Comparison of ENCODE assay signal across 22 mouse cellular contexts in genomic region chr4:33767721-33768120, GRCm38 (mm10).
DNase-seq lines count a peak whose midpoint lies in the region; ATAC-seq lines count a peak whose summit lies in the region.
"Had no signal": no experiment of that assay in that cellular context is flagged by ENCODE, and none has a peak within 500 bp of the region (broad histone marks: within the 10 kb centered on the region; RNA-seq: fewer than 3 reads in every experiment).

No protein-coding gene starts in this region.

- peak; percentile 18 for DNase-seq in lung, postnatal 10 days
- DNase-seq in lung, postnatal 14 days: no peak
- DNase-seq in retina, embryonic 14.5 days (ENCODE audit: low spot score): peak; percentile 16
- DNase-seq in retina, postnatal 1 day: no peak
- DNase-seq in ovary, postnatal 10 days (ENCODE audit: low spot score): no peak
- DNase-seq: adrenal gland, postnatal 14 days; cerebellum, adult 9-10 months; gastrocnemius, postnatal 36 days; heart, postnatal 4 days; kidney, adult 18-20 months; left cerebral cortex, postnatal 4 days; lung, postnatal 4 days; thymus, postnatal 25 days had no signal

- no peak overlapping the region for H3K4me2 ChIP-seq in forebrain, embryonic 12.5 days
- H3K4me2 ChIP-seq in forebrain, embryonic 16.5 days (ENCODE audit: low read length): no peak overlapping the region
- H3K4me2 ChIP-seq: embryonic facial prominence, embryonic 12.5 days; limb, embryonic 15.5 days; stomach, embryonic 15.5 days had no signal

- H3K4me1 ChIP-seq in forebrain, embryonic 12.5 days: 0 out of 2 replicates have a peak, but pooled peaks cover 4% of the 10 kb centered on the region
- H3K4me1 ChIP-seq in forebrain, embryonic 16.5 days (replicated peaks; ENCODE audit: control insufficient read depth, insufficient read depth, low read length): no peaks in the 10 kb centered on the region
- H3K4me1 ChIP-seq: embryonic facial prominence, embryonic 12.5 days; heart, embryonic 10.5 days; limb, embryonic 15.5 days; stomach, embryonic 15.5 days had no signal

- H3K9ac ChIP-seq in forebrain, embryonic 12.5 days: no peak overlapping the region
- H3K9ac ChIP-seq in forebrain, embryonic 16.5 days (replicated peaks; ENCODE audit: low read depth, low read length): no peak overlapping the region
- H3K9ac ChIP-seq: embryonic facial prominence, embryonic 12.5 days; limb, embryonic 15.5 days; liver, embryonic 14.5 days; stomach, embryonic 15.5 days had no signal

- H3K27ac ChIP-seq in forebrain, embryonic 12.5 days: no peak overlapping the region
- no peak overlapping the region for H3K27ac ChIP-seq in forebrain, embryonic 16.5 days (ENCODE audit: low read length)
- H3K27ac ChIP-seq: embryonic facial prominence, embryonic 12.5 days; heart, embryonic 10.5 days; left cerebral cortex, adult 2 months; limb, embryonic 15.5 days; liver, embryonic 14.5 days; stomach, embryonic 15.5 days had no signal

- ATAC-seq in forebrain, embryonic 12.5 days (ENCODE audit: low FRiP score): peak; percentile 49; the same call in 1 of the 2 replicates
- no peak for ATAC-seq in forebrain, embryonic 16.5 days
- ATAC-seq: inflammation-experienced regulatory T-cells, adult 6 months had no signal

- no peak overlapping the region for H3K4me3 ChIP-seq in forebrain, embryonic 12.5 days (replicated peaks)
- H3K4me3 ChIP-seq in forebrain, embryonic 16.5 days (replicated peaks; ENCODE audit: low read length): no peak overlapping the region
- H3K4me3 ChIP-seq: embryonic facial prominence, embryonic 12.5 days; heart, embryonic 10.5 days; left cerebral cortex, adult 2 months; limb, embryonic 15.5 days; stomach, embryonic 15.5 days had no signal

- no peaks in the 10 kb centered on the region for H3K9me3 ChIP-seq in forebrain, embryonic 12.5 days
- H3K9me3 ChIP-seq in forebrain, embryonic 16.5 days (ENCODE audit: control insufficient read depth, low read length): no peaks in the 10 kb centered on the region
- H3K9me3 ChIP-seq: embryonic facial prominence, embryonic 12.5 days; heart, embryonic 10.5 days; limb, embryonic 15.5 days; stomach, embryonic 15.5 days had no signal

- no peaks in the 10 kb centered on the region for H3K27me3 ChIP-seq in forebrain, embryonic 12.5 days
- no peaks in the 10 kb centered on the region for H3K27me3 ChIP-seq in forebrain, embryonic 16.5 days (replicated peaks; ENCODE audit: control insufficient read depth, insufficient read depth, low read length)
- H3K27me3 ChIP-seq: embryonic facial prominence, embryonic 12.5 days; limb, embryonic 15.5 days; stomach, embryonic 15.5 days had no signal

- 30% methylated on average over 2 of the region's 2 CpGs for WGBS in forebrain, embryonic 12.5 days
- 25% methylated on average over 2 of the region's 2 CpGs for WGBS in forebrain, embryonic 16.5 days

- H3K36me3 ChIP-seq in forebrain, embryonic 12.5 days (replicated peaks): no peaks in the 10 kb centered on the region
- H3K36me3 ChIP-seq in forebrain, embryonic 16.5 days (ENCODE audit: control insufficient read depth, insufficient read depth): no peaks in the 10 kb centered on the region
- H3K36me3 ChIP-seq: embryonic facial prominence, embryonic 12.5 days; heart, embryonic 10.5 days; limb, embryonic 15.5 days; stomach, embryonic 15.5 days had no signal

Comparison
In these comparisons a context has a peak if more than half of its experiments do, and no peak if none do; other contexts are left out.
1. DNase-seq: peak in lung, postnatal 10 days (single experiment) and retina, embryonic 14.5 days (single experiment); none in lung, postnatal 14 days (single experiment), retina, postnatal 1 day (single experiment) and ovary, postnatal 10 days (single experiment).